Mouse (Mus musculus): ENCODE data around the gene Ctxn1. TPM values are rescaled to one million over a fixed set of nuclear protein-coding genes. Genes with fewer than 3 reads are reported as not detected.
"Not testable (repeated sequence)": the region's sequence is repeated elsewhere in the genome, so short reads cannot be mapped to it uniquely, and the experiment has no call there.

The Ctxn1 gene
- 1 to 10 TPM; 2.0 to 2.2 TPM for total RNA-seq (2021)
- long read RNA-seq, experiment 1, partial matches to known transcripts = 0 of 1 reads
- long read RNA-seq, experiment 1, other reads (novel, unspliced or antisense) = 1 of 1 reads
- long read RNA-seq, experiment 2 = 0 reads

DNA sequence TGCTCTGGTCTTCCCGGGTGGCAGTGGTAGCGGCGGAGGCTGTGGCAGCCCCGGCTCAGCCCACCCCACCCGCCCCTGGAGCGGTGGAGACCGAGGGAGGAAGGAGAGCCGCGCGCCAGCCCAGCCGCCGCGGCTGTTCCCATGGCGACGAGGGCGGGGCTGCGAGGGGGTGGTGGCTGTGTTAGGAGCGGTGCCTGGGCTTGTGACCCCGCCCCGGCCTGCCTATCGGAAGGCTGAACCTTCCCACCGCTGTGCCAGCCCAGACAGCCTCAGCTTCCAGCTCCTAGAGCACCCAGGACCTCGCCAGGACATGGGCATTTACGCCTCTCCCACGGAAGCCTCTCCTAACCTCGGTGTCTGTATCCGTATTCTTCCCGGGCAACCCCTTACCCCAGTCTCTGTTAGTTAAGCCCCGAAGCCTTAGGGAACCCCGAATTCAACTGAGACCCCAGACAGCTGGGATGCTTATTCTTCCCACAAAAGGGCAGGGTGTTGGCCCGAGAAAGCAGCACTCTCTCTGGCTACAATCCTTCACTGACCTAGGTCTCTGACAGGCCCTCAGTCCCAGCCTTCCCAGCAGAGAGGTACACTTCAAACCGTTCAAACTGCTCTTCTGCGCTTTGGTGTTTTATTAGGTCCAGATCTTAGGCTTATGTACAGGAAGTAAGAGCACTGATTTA lies at the start of gene Ctxn1:
Gene Ctxn1 (minus strand): TSS at position 150 of the 680 bp plus-strand sequence.
- intact Hi-C loops (cut with DNase I) = loop anchor here (2.0 kb wide), 1 partner anchor 118 kb away; no protein-coding TSS in a partner anchor
- peak; percentile 97 to 98 for DNase-seq

- intact Hi-C loops (cut with DNase I) = no loop called here
- no peak for DNase-seq
Observed at GRCm38 (mm10) chr8:4305838-4306237, 46.8 kb upstream of the Ctxn1 start.

- intact Hi-C loops (cut with DNase I) = no loop called here
- no peak for DNase-seq
Observed at GRCm38 (mm10) chr8:4304124-4304547, 45.1 kb upstream of the Ctxn1 start.

- intact Hi-C loops (cut with DNase I) = no loop called here
- DNase-seq = no peak
Observed at GRCm38 (mm10) chr8:4297822-4298221, 38.7 kb upstream of the Ctxn1 start.

DNA sequence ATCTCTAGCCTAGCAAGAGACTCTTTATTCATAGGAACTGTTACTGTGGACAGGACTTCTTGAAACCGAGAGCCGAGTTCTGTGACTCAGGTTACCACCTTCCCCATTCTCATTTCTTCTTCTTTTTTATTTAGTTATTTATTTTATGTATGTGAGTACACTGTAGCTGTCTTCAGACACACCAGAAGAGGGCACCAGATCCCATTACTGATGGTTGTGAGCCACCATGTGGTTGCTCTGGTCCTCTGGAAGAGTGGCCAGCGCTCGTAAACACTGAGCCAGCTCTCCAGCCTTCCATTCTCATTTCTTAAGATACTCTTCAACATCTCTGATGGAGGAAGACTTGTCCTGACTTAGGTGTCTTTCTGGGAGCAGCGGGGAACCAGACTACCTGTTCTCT lies 33.7 kb upstream of the Ctxn1 start:
- no peak for DNase-seq
- intact Hi-C loops (cut with DNase I) = no loop called here

- intact Hi-C loops (cut with DNase I) = no loop called here
- no peak for DNase-seq
Observed at GRCm38 (mm10) chr8:4276111-4276465, 17.0 kb upstream of the Ctxn1 start.

DNA sequence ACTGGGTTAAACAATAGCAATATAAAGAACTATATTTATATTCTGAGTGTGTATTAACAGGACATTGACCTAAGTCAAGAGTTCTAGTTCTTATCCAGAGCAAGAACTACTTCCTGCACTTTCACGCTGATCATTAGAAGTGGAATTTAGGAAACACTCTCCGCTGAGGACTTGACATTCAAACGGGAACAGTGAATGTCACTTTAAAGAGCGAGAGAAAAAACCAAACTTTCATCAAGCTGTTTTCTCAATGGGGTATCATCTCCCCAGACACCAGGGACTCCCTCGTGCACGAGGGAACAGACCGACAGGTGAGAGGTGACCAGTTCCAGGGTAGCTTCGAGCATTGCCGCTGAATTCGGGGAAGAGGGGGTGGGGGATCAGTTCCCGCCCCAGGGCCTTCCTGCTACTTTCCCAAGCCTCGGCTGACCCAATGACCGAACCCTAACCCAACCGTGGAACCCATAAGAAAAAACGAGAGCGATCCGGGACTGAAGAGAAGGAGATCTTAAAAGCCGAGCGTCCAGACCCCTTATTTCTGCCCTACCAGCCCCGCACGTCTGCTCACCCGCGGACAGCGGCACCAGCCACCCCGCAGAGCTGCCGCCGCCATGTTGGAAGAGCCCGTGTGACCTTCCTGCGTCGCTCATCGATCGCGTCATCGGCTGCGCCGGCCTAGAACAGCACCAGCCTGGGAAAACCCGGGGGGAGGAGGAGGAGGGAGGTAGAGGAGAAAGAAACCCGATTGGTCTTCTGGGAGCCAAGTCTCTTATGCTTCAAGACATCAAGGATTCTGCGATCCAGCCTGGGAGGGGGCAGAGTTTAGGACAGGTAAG lies 16.4 kb upstream of the Ctxn1 start, which contains the start of gene Timm44:
Gene Timm44 (minus strand): TSS at position 639 of the 836 bp plus-strand sequence.
- DNase-seq = peak; percentile 94 to 97
- intact Hi-C loops (cut with DNase I) = no loop called here

GRCm38 (mm10) chr8:4269609-4270008 lies 10.5 kb upstream of the Ctxn1 start:
- DNase-seq = no peak
- intact Hi-C loops (cut with DNase I) = no loop called here

GRCm38 (mm10) chr8:4267627-4268026 lies 8.6 kb upstream of the Ctxn1 start:
- intact Hi-C loops (cut with DNase I) = no loop called here
- peak in 1 of 2 experiments; percentile 34 for DNase-seq

GRCm38 (mm10) chr8:4265160-4265914 lies 6.3 kb upstream of the Ctxn1 start:
- no peak for DNase-seq
- intact Hi-C loops (cut with DNase I) = no loop called here

DNA sequence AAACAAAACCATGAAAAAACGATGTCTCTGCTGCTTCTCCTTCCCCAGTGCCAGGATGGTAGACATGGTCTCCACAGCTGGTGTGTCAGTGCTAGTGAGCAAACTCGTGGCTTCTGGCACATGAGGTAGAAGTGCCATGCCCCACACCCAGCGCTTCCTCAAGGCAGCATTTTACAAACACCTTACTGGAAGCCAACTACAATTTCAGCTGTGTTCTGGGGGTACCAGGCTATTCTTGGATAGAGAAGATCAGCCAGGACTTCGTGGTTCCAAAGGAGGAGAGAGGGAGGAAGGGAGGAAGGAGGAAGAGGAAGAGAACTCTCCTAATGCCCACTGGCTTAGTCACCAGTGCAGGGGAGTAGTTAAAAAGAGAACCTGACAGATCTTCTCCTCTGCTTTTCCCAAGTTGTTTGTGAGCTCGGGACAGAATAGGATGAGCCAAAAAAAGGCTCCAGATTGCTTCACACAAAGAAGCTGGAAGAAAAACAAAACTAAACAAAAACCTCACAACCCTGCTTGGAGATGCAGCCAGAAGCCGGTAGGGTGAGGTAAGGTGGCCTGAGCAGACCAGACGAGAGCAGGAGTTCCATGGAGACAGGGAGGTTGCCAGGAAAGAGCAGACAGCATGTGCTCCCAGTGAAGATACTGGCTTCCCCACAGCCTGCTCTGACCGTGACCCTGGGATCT lies 4.2 kb upstream of the Ctxn1 start:
- intact Hi-C loops (cut with DNase I) = no loop called here

DNA sequence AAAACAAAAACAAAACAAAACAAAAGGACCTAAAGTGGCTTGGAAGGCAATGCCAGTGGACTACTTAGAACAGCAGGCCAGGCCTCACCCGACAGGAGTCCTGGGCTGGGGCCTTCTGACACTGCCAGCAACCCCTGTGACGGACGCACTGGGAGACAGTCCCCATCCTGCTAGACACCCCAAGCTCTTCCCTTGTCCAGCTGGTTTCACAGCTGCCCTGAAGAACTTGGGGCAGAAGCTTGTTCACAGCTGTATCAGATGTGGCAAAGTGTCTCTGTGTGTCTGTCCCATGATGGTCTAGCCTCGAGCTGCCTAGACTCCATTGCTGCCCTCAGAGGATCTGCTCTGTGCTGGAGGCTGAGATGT lies 714 bp upstream of the Ctxn1 start:
- intact Hi-C loops (cut with DNase I) = loop anchor here (2.0 kb wide), 1 partner anchor 119 kb away; no protein-coding TSS in a partner anchor

More for the DNA sequence above, 4.2 kb upstream of the Ctxn1 start:
- no peak for DNase-seq

GRCm38 (mm10) chr8:4258678-4259077 lies 396 bp downstream of the Ctxn1 start:
- peak in 1 of 2 experiments; percentile 20 for DNase-seq
- intact Hi-C loops (cut with DNase I) = loop anchor here (2.0 kb wide), 1 partner anchor 118 kb away; no protein-coding TSS in a partner anchor

More for the DNA sequence above, 714 bp upstream of the Ctxn1 start:
- DNase-seq = no peak

- DNase-seq = peak; percentile 76 to 84
- intact Hi-C loops (cut with DNase I) = loop anchor here (2.0 kb wide), 1 partner anchor 117 kb away; no protein-coding TSS in a partner anchor
Observed at GRCm38 (mm10) chr8:4258233-4258632, 841 bp downstream of the Ctxn1 start.

DNA sequence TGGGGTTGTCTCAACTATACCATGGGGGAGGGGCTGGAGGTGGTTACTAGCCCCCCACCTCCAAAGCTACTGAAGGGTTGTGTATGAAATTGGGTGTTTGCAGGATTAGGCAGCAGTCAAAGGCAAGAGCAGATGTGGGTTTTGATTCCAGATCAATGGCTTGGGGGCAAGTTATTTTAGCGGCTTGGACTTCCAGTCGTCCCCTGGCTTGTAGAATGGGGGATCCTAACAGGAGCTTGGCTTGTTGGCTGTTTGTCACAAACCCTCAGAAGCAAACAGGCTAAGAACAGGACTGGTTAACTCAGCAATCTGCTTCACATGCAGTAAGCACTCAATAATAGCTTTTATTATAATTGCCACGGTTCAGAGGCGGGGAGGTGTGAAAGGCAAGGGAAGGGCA lies 1.7 kb downstream of the Ctxn1 start:
- DNase-seq = no peak
- intact Hi-C loops (cut with DNase I) = no loop called here

DNA sequence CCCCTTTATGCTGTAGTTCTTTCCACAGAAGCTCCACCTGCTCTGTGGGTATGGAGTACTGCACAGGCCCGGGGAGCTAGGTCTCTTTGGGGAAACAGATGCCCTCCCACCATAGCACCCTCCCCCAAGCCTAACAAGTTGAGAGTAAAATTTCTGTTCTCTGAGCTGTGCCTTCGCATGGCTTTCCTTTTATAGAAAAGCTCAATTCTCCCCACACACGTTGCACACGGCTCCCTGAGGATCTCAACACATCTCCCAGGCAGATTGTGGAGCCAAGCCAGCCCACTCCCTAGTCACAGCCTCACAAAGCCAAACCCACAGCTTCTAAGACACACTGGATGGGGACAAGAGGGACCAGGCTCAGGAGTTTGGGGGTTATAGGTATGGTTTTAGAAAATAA lies 2.2 kb downstream of the Ctxn1 start:
- intact Hi-C loops (cut with DNase I) = no loop called here
- no peak for DNase-seq

DNA sequence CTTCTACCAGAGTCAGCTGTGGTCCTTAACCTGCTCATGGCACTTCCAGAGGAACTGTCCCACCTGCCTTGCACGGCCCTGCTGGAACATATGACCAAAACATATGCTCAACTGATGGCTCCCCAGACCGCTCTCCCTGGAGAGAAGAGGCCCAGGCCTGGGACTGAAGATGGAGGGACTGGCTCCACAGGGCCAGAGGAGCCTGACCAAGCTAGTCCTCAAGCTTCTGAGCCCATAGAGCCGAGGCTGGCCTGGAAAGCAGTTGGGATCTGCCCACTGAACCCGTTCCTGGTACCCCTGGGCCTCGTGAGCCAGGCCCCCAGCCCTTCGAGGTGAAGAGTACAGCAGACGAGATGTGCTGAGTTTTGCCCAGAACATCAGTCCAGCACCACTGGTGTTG lies 3.6 kb downstream of the Ctxn1 start:
- intact Hi-C loops (cut with DNase I); DNase-seq: not testable (repeated sequence)

DNA sequence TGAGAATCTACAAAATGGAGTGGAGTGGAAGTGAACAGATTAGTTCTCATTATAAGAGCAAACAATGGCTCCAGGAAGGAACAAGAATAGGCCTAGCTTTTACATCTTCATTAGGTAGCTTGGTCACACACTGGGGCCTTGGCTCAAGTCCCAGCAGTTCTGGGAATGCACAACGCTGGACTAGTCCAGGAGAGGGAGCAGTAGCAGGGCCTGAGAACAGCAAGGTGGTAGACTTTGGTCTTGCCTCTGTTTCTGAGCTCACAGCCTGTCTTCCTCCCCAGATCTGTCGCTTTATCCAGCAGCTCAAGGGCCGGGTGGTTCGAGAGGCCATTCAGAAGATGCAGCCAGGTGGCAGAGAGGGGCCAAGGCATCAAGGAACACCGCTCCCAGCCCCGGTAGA lies 5.1 kb downstream of the Ctxn1 start:
- intact Hi-C loops (cut with DNase I) = loop anchor here (5.0 kb wide), 1 partner anchor 62 kb away; no protein-coding TSS in a partner anchor
- DNase-seq = peak; percentile 53 to 69

DNA sequence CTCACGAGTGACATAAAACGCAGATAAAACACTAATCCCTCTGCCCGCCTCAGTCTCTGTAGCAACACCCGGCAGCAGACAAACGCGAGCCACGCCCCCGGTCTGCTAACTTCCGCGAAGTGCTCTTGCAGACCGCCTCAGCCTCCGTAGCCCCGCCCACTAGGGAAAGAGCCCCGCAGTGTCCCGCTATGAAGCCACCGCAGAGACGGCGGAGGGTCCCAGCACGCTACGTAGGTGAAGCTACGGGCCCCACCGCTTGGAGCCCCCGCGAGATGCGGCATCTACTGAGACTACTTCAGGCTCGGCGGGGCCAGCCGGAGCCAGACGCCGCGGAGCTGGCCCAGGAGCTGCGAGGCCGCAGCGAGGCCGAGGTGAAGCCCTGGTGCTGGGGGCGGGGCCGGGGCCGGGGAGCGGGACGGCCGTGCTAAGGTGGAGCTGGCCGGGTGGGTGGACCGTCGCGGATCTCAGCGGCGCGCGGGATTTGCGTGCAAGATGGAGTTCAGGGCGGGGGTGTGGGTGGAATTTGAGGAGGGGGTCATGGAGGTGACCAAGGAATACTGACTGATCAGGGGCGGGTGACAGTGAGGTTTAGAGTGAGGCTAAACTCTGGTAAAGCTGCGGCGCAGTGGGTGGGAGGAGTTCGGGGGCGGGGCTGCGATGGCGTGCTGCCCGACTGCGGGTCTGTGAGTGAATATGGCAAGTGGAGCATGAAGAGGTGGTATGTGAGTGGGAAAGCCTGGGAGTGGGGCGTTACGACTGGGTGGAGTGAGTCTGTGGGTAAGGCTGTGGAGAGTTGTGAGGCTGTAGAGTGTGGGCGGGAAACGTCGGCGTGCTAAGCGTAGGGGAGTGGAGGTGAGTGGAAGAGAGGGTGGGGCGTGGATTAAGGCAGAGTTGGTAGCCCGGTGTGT lies 5.9 kb downstream of the Ctxn1 start, which contains the start of gene Snapc2:
Gene Snapc2 (plus strand): TSS at position 147 of the 908 bp plus-strand sequence.
- intact Hi-C loops (cut with DNase I) = loop anchor here (5.0 kb wide), 1 partner anchor 61 kb away; no protein-coding TSS in a partner anchor
- DNase-seq = peak; percentile 95 to 96

Data from heart, postnatal 14 days (tissue).